Comparison of ENCODE assay signal across 15 mouse cellular contexts in the genomic region with DNA sequence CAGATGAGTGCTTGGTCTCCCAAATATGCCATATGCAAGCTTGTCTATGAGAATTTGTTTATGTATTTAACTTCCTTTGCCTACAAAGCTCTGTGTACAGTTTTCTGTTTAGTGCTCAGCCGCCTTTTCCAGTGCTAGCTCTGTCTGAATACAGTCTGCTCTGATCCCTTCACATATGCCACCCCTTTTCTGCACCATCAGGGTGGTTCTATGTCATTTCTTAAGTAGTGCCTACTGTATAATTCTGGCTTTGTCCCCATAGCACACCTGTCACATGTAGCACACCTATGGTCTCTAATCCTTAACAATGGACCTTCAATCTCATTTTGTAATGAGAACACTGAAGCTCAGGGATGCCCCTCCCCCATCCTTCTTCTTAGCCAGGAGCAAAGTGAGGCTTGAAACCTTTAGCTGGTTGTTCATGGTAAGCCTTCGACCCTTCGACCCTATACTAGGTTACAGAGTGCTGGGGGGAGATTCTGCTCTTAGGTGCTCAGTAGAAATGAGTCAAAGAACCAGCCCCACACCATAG.
DNase-seq lines count a peak whose midpoint lies in the region; ATAC-seq lines count a peak whose summit lies in the region.
"Had no signal": no experiment of that assay in that cellular context is flagged by ENCODE, and none has a peak within 500 bp of the region (broad histone marks: within the 10 kb centered on the region; RNA-seq: fewer than 3 reads in every experiment).

No protein-coding gene starts in this region.

- no peaks in the 10 kb centered on the region for H3K36me3 ChIP-seq in hindbrain, embryonic 13.5 days
- no peaks in the 10 kb centered on the region for H3K36me3 ChIP-seq in hindbrain, embryonic 16.5 days (ENCODE audit: control insufficient read depth, insufficient read depth, low read length)
- H3K36me3 ChIP-seq: heart, embryonic 12.5 days; limb, embryonic 10.5 days; neural tube, embryonic 12.5 days had no signal

- no peak overlapping the region for H3K4me3 ChIP-seq in hindbrain, embryonic 13.5 days
- no peak overlapping the region for H3K4me3 ChIP-seq in hindbrain, embryonic 16.5 days (ENCODE audit: low read length)
- H3K4me3 ChIP-seq: heart, embryonic 12.5 days; limb, embryonic 10.5 days; neural tube, embryonic 12.5 days had no signal

- peak overlapping the region; percentile 79 for H3K27ac ChIP-seq in hindbrain, embryonic 13.5 days
- no peak overlapping the region for H3K27ac ChIP-seq in hindbrain, embryonic 16.5 days (ENCODE audit: low read depth, low read length)
- H3K27ac ChIP-seq: limb, embryonic 10.5 days; macrophage; neural tube, embryonic 12.5 days had no signal

- no peak overlapping the region for H3K4me2 ChIP-seq in hindbrain, embryonic 13.5 days
- H3K4me2 ChIP-seq in hindbrain, embryonic 16.5 days (ENCODE audit: low read length), result no peak overlapping the region
- H3K4me2 ChIP-seq: heart, embryonic 12.5 days; liver, embryonic 11.5 days; neural tube, embryonic 12.5 days had no signal

- no peaks in the 10 kb centered on the region for H3K27me3 ChIP-seq in hindbrain, embryonic 13.5 days
- no peaks in the 10 kb centered on the region for H3K27me3 ChIP-seq in hindbrain, embryonic 16.5 days (replicated peaks; ENCODE audit: control insufficient read depth, insufficient read depth, low read length)
- H3K27me3 ChIP-seq: heart, embryonic 12.5 days; neural tube, embryonic 12.5 days had no signal

- 87% methylated on average over 3 of the region's 3 CpGs for WGBS in hindbrain, embryonic 13.5 days
- 77% methylated on average over 3 of the region's 3 CpGs for WGBS in hindbrain, embryonic 16.5 days

- no peak for ATAC-seq in hindbrain, embryonic 13.5 days (ENCODE audit: low FRiP score)
- no peak for ATAC-seq in hindbrain, embryonic 16.5 days
- ATAC-seq: intestine, postnatal 0 days had no signal

- peak; percentile 52 for DNase-seq in cerebellum, adult 9-10 months
- DNase-seq in cerebellum, adult 9-11 months, result no peak
- DNase-seq in retina, postnatal 1 day, result peak; percentile 17
- DNase-seq in retina, embryonic 14.5 days (ENCODE audit: low spot score), result no peak
- DNase-seq in lung, postnatal 14 days, result no peak
- no peak for DNase-seq in Muller cell, postnatal 12 days (ENCODE audit: inconsistent ontology term)
- DNase-seq: thymus, postnatal 36 days had no signal

- H3K9ac ChIP-seq in hindbrain, embryonic 13.5 days, result no peak overlapping the region
- no peak overlapping the region for H3K9ac ChIP-seq in hindbrain, embryonic 16.5 days (ENCODE audit: low read depth, low read length)
- H3K9ac ChIP-seq: heart, embryonic 12.5 days; neural tube, embryonic 12.5 days had no signal

- no peaks in the 10 kb centered on the region for H3K9me3 ChIP-seq in hindbrain, embryonic 13.5 days
- no peaks in the 10 kb centered on the region for H3K9me3 ChIP-seq in hindbrain, embryonic 16.5 days (ENCODE audit: control insufficient read depth, low read length)
- H3K9me3 ChIP-seq: heart, embryonic 12.5 days; limb, embryonic 10.5 days; neural tube, embryonic 12.5 days had no signal

- H3K4me1 ChIP-seq in hindbrain, embryonic 13.5 days (replicated peaks), result peaks cover 42% of the 10 kb centered on the region
- H3K4me1 ChIP-seq in hindbrain, embryonic 16.5 days (ENCODE audit: control insufficient read depth, insufficient read depth, low read depth, low read length), result peaks cover 15% of the 10 kb centered on the region

Comparison
In these comparisons a context has a peak if more than half of its experiments do, and no peak if none do; other contexts are left out.
1. DNase-seq: peak in cerebellum, adult 9-10 months (single experiment) and retina, postnatal 1 day (single experiment); none in cerebellum, adult 9-11 months (single experiment), retina, embryonic 14.5 days (single experiment), lung, postnatal 14 days (single experiment) and Muller cell, postnatal 12 days (single experiment).